Mouse (Mus musculus): ENCODE measurements at regions not wholly inside any gene's neighbourhood (a gene's known extent, or its start where the extent isn't known, plus 50 kb on each side); places are given as distances from the start of the nearest gene placed in this dataset.

DNA sequence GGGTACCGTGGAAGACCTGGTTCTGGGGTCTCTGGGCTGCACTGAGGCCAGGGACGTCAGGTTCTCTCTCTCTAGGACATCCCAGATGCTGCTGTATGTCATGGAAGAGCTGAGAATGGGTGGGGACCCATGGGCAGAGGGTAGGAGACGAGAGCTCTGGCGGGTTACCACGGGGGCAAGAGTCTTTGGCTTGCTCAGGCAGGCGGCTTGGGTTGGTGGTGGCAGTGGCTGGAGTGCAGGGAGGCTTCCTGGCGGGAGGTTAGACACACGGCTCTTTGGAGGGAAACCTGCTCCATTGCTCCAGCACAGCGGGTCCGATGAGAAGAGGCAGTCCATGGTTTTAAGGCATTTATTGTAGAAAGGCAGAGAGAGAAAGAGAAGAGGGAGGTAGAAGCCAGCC is 138.9 kb downstream of the Tmem17 start:
- H3K9ac ChIP-seq = no peak overlapping the region
- no peak for ATAC-seq (ENCODE audit: low FRiP score, low read depth)
- H3K9me3 ChIP-seq = no peaks in the 10 kb centered on the region
- H3K4me3 ChIP-seq = no peak overlapping the region
- H3K4me2 ChIP-seq (replicated peaks) = no peak overlapping the region
- no peak overlapping the region for H3K27ac ChIP-seq
- H3K4me1 ChIP-seq = 0 out of 2 replicates have a peak, but pooled peaks cover 5% of the 10 kb centered on the region
- H3K36me3 ChIP-seq = no peaks in the 10 kb centered on the region
- 86% methylated on average over 10 of the region's 10 CpGs for WGBS
- H3K27me3 ChIP-seq = no peaks in the 10 kb centered on the region

DNA sequence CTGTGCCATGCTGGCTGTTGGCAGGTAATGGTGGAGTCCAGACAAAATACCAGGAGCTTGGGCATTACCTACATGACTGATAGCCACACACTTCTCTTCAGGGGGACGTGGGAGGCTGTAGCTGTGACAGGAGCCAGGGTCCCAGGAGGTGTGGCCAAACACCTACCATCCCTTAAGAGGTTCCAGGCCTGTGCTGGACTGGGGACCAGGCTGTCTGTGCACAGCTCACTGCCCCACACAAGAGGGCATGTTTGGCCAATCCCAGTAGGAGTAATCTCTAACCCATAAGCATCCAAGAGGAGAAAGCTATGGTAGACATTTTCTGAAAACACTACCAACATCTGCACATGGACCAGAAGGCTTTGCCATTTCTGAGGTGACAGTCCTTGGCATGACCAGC is 139.4 kb downstream of the Tmem17 start:
- H3K27me3 ChIP-seq = no peaks in the 10 kb centered on the region
- H3K27ac ChIP-seq = no peak overlapping the region
- no peaks in the 10 kb centered on the region for H3K36me3 ChIP-seq
- no peak overlapping the region for H3K4me2 ChIP-seq (replicated peaks)
- ATAC-seq (ENCODE audit: low FRiP score, low read depth) = no peak
- no peak overlapping the region for H3K9ac ChIP-seq
- WGBS = 52% methylated on average over 1 of the region's 1 CpGs
- no peak overlapping the region for H3K4me3 ChIP-seq
- H3K9me3 ChIP-seq = no peaks in the 10 kb centered on the region
- 0 out of 2 replicates have a peak, but pooled peaks cover 5% of the 10 kb centered on the region for H3K4me1 ChIP-seq

GRCm38 (mm10) chr11:22651911-22652310 is 140.0 kb downstream of the Tmem17 start:
- ATAC-seq (ENCODE audit: low FRiP score, low read depth) = no peak
- Histone ChIP-seq H3K4me1 (0 out of 2 replicates have a peak, but pooled peaks cover 5% of the 10 kb centered on the region), H3K36me3 (no peaks in the 10 kb centered on the region), H3K9ac (no peak overlapping the region), H3K9me3 (no peaks in the 10 kb centered on the region), H3K27ac (no peak overlapping the region), H3K27me3 (no peaks in the 10 kb centered on the region), H3K4me2 (replicated peaks) (no peak overlapping the region), H3K4me3 (no peak overlapping the region)
- WGBS = 90% methylated on average over 4 of the region's 4 CpGs

DNA sequence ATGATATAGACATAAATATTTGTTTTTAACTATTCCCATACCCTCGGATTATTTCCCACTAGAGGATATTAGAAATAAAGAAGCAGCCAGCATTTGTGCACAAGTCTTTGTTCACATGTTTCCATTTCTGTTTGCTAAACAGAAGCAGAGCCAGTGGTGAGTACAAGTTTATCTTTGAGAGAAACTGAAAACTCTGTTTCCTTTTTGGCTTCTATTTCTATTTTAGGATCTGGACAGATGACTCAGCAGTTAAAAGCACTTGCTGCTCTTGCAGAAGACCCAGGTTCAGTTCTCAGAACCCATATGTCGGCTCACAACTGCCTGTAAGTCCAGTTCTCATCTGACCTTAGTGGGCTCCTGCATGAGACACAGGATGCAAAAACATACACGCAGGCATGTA is 141.0 kb downstream of the Tmem17 start:
- no peak overlapping the region for H3K4me3 ChIP-seq
- no peaks in the 10 kb centered on the region for H3K27me3 ChIP-seq
- WGBS = 71% methylated on average over 3 of the region's 3 CpGs
- H3K4me2 ChIP-seq (replicated peaks) = no peak overlapping the region
- H3K9ac ChIP-seq = no peak overlapping the region
- no peak overlapping the region for H3K27ac ChIP-seq
- no peaks in the 10 kb centered on the region for H3K36me3 ChIP-seq
- ATAC-seq (ENCODE audit: low FRiP score, low read depth) = no peak
- 0 out of 2 replicates have a peak, but pooled peaks cover 5% of the 10 kb centered on the region for H3K4me1 ChIP-seq
- no peaks in the 10 kb centered on the region for H3K9me3 ChIP-seq

- no peak overlapping the region for H3K4me2 ChIP-seq (replicated peaks)
- no peaks in the 10 kb centered on the region for H3K36me3 ChIP-seq
- WGBS = 58% methylated on average over 5 of the region's 5 CpGs
- no peak overlapping the region for H3K9ac ChIP-seq
- H3K4me3 ChIP-seq = no peak overlapping the region
- 0 out of 2 replicates have a peak, but pooled peaks cover 5% of the 10 kb centered on the region for H3K4me1 ChIP-seq
- no peak overlapping the region for H3K27ac ChIP-seq
- H3K9me3 ChIP-seq = no peaks in the 10 kb centered on the region
- ATAC-seq (ENCODE audit: low FRiP score, low read depth) = no peak
- no peaks in the 10 kb centered on the region for H3K27me3 ChIP-seq
Observed at GRCm38 (mm10) chr11:22653366-22653765, 141.5 kb downstream of the Tmem17 start.

- WGBS = 33% methylated on average over 1 of the region's 1 CpGs
- Histone ChIP-seq H3K27me3 (no peaks in the 10 kb centered on the region), H3K36me3 (no peaks in the 10 kb centered on the region), H3K4me3 (no peak overlapping the region), H3K4me2 (replicated peaks) (no peak overlapping the region), H3K9ac (no peak overlapping the region), H3K9me3 (no peaks in the 10 kb centered on the region), H3K27ac (no peak overlapping the region), H3K4me1 (0 out of 2 replicates have a peak, but pooled peaks cover 5% of the 10 kb centered on the region)
- no peak for ATAC-seq (ENCODE audit: low FRiP score, low read depth)
Observed at GRCm38 (mm10) chr11:22657635-22658034, 145.7 kb downstream of the Tmem17 start.

DNA sequence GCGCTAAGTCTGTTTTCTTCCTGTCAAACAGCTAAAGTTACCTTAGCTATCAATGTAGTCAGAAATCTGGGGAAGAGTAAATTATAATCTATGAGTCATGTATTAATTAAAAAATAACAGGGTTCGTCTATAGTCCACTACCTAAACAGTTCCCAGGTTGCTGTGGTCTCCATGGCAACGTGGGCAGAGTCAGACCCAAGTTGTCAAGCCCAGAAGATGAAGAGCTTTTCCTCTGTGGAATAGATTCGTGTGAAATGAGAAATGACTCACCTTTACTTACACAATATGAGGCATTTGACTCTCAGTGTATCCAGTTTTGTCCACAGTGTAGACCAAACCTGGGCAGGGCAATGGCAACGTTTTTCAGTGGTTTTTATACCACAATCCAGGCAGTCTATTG is 149.2 kb downstream of the Tmem17 start:
- no peaks in the 10 kb centered on the region for H3K36me3 ChIP-seq
- no peak overlapping the region for H3K27ac ChIP-seq
- no peak overlapping the region for H3K9ac ChIP-seq
- H3K4me2 ChIP-seq (replicated peaks) = no peak overlapping the region
- WGBS = 54% methylated on average over 5 of the region's 5 CpGs
- H3K27me3 ChIP-seq = no peaks in the 10 kb centered on the region
- no peak overlapping the region for H3K4me3 ChIP-seq
- H3K4me1 ChIP-seq = 0 out of 2 replicates have a peak, but pooled peaks cover 2% of the 10 kb centered on the region
- no peaks in the 10 kb centered on the region for H3K9me3 ChIP-seq
- ATAC-seq (ENCODE audit: low FRiP score, low read depth) = no peak

- Histone ChIP-seq H3K27me3 (no peaks in the 10 kb centered on the region), H3K4me1 (0 out of 2 replicates have a peak, but pooled peaks cover 3% of the 10 kb centered on the region), H3K27ac (no peak overlapping the region), H3K4me2 (replicated peaks) (no peak overlapping the region), H3K9me3 (no peaks in the 10 kb centered on the region), H3K9ac (no peak overlapping the region), H3K36me3 (no peaks in the 10 kb centered on the region), H3K4me3 (no peak overlapping the region)
- WGBS = 50% methylated on average over 10 of the region's 12 CpGs
- ATAC-seq (ENCODE audit: low FRiP score, low read depth) = no peak
Observed at GRCm38 (mm10) chr11:22661713-22662551, 150.0 kb downstream of the Tmem17 start.

- WGBS = 21% methylated on average over 4 of the region's 4 CpGs
- no peak for ATAC-seq (ENCODE audit: low FRiP score, low read depth)
- no peak overlapping the region for H3K4me3 ChIP-seq
- no peaks in the 10 kb centered on the region for H3K9me3 ChIP-seq
- H3K27me3 ChIP-seq = no peaks in the 10 kb centered on the region
- H3K9ac ChIP-seq = no peak overlapping the region
- 0 out of 2 replicates have a peak, but pooled peaks cover 3% of the 10 kb centered on the region for H3K4me1 ChIP-seq
- no peak overlapping the region for H3K27ac ChIP-seq
- no peak overlapping the region for H3K4me2 ChIP-seq (replicated peaks)
- H3K36me3 ChIP-seq = no peaks in the 10 kb centered on the region
Observed at GRCm38 (mm10) chr11:22665978-22666377, 154.1 kb downstream of the Tmem17 start.

- Histone ChIP-seq H3K36me3 (no peaks in the 10 kb centered on the region), H3K4me1 (0 out of 2 replicates have a peak, but pooled peaks cover 3% of the 10 kb centered on the region), H3K9ac (no peak overlapping the region), H3K4me2 (replicated peaks) (no peak overlapping the region), H3K9me3 (no peaks in the 10 kb centered on the region), H3K4me3 (no peak overlapping the region), H3K27ac (no peak overlapping the region), H3K27me3 (no peaks in the 10 kb centered on the region)
- no peak for ATAC-seq (ENCODE audit: low FRiP score, low read depth)
- WGBS = 85% methylated on average over 5 of the region's 5 CpGs
Observed at GRCm38 (mm10) chr11:22666378-22666777, 154.5 kb downstream of the Tmem17 start.

GRCm38 (mm10) chr11:22668220-22668619 is 156.3 kb downstream of the Tmem17 start:
- no peak overlapping the region for H3K27ac ChIP-seq
- no peaks in the 10 kb centered on the region for H3K36me3 ChIP-seq
- no peak overlapping the region for H3K9ac ChIP-seq
- H3K27me3 ChIP-seq = no peaks in the 10 kb centered on the region
- H3K4me1 ChIP-seq = peaks cover 12% of the 10 kb centered on the region
- no peaks in the 10 kb centered on the region for H3K9me3 ChIP-seq
- no peak for ATAC-seq (ENCODE audit: low FRiP score, low read depth)
- 74% methylated on average over 2 of the region's 2 CpGs for WGBS
- H3K4me3 ChIP-seq = no peak overlapping the region
- no peak overlapping the region for H3K4me2 ChIP-seq (replicated peaks)

DNA sequence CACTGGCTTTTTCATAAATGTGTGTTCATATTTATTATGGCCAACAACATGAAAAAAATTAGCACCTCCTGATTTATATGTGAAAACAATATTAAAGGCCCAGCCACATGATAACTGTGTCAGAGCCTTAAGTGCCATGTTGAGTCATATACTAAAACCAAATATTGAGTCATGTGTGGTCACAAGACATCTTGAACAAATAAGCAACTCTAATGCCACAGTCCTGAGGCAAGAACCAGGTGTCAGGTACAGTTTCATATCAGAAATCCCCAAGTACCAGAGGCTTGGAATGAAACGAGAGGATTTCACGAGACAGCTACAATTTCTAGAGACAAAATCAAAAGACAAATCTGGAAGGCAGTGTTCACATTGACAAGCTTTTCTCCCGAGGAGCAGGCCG is 157.4 kb downstream of the Tmem17 start:
- no peak overlapping the region for H3K9ac ChIP-seq
- H3K27me3 ChIP-seq = no peaks in the 10 kb centered on the region
- no peak for ATAC-seq (ENCODE audit: low FRiP score, low read depth)
- no peaks in the 10 kb centered on the region for H3K36me3 ChIP-seq
- no peak overlapping the region for H3K4me2 ChIP-seq (replicated peaks)
- H3K4me3 ChIP-seq = no peak overlapping the region
- 73% methylated on average over 4 of the region's 4 CpGs for WGBS
- no peak overlapping the region for H3K27ac ChIP-seq
- peaks cover 12% of the 10 kb centered on the region for H3K4me1 ChIP-seq
- H3K9me3 ChIP-seq = no peaks in the 10 kb centered on the region

Data from limb, embryonic 13.5 days (tissue).